Mouse (Mus musculus) bone marrow, adult 2 months (tissue): Measurements from ENCODE around the gene Osbp2.

Source experiments
- CTCF ChIP-seq: fragments of 200-500 bp; IDR thresholded peaks from 2 replicates; pipeline ENCODE4 v1.5.1; 2011; ENCODE audit warnings: low read length, control low read depth; ENCODE audit not compliant: control insufficient read depth, insufficient read depth
- POLR2A ChIP-seq: fragments of 200-500 bp; IDR thresholded peaks from 2 replicates; pipeline ENCODE4 v1.6.1; 2011; ENCODE audit warnings: low read depth, mild to moderate bottlenecking, control low read depth, low read length, borderline replicate concordance; ENCODE audit not compliant: control insufficient read depth

- no peak for TF ChIP-seq CTCF
- TF ChIP-seq POLR2A = no peak
Observed at GRCm38 (mm10) chr11:3823378-3823777, 40.3 kb downstream of the Osbp2 start.
